Mouse (Mus musculus) G1E (cell line): Measurements from ENCODE around the gene Skap1. TPM values are rescaled to one million over a fixed set of nuclear protein-coding genes. Genes with fewer than 3 reads are reported as not detected.

Experiments used
- ATAC-seq: 2 replicates; pipeline ENCODE4 v1.8.0; 2016; ENCODE audit warnings: mild to moderate bottlenecking; ENCODE audit not compliant: insufficient number of reproducible peaks, poor library complexity, low FRiP score, severe bottlenecking; ENCODE audit errors: extremely low read depth
- DNase-seq: peaks from one replicate; pipeline ENCODE4 v3.0.0; 2012; ENCODE audit warnings: low spot score
- H3K27me3 ChIP-seq: 2 replicates; pipeline ENCODE4 v1.6.1; 2012; ENCODE audit warnings: mild to moderate bottlenecking, low read length, inconsistent platforms; ENCODE audit not compliant: insufficient read depth
- H3K36me3 ChIP-seq: replicated peaks from 2 replicates; pipeline ENCODE3; 2012; ENCODE audit warnings: mild to moderate bottlenecking, inconsistent platforms
- H3K4me1 ChIP-seq: 2 replicates; pipeline ENCODE4 v1.6.1; 2012; ENCODE audit warnings: low read depth, low read length, inconsistent platforms, mixed read lengths; ENCODE audit not compliant: insufficient read depth
- H3K4me3 ChIP-seq: 2 replicates; pipeline ENCODE4 v1.5.1; 2012; ENCODE audit warnings: low read depth, mild to moderate bottlenecking, inconsistent platforms, low read length, moderate library complexity, mixed read lengths
- H3K9me3 ChIP-seq: replicated peaks from 2 replicates; pipeline ENCODE4 v1.6.1; 2012; ENCODE audit warnings: inconsistent platforms
- CTCF ChIP-seq: IDR thresholded peaks from 2 replicates; pipeline ENCODE4 v1.5.1; 2012; ENCODE audit warnings: low read depth, low read length, inconsistent platforms, mixed read lengths
- GATA1 ChIP-seq: IDR thresholded peaks from 2 replicates; pipeline ENCODE4 v1.6.1; 2012; ENCODE audit warnings: borderline replicate concordance, low read length, inconsistent platforms, mixed read lengths
- GATA2 ChIP-seq: IDR thresholded peaks from 2 replicates; pipeline ENCODE4 v1.6.1; 2012; ENCODE audit warnings: low read depth, low read length, inconsistent platforms, borderline replicate concordance
- POLR2AphosphoS5 ChIP-seq: IDR thresholded peaks from 2 replicates; pipeline ENCODE4 v1.6.1; 2012; ENCODE audit warnings: low read depth, low read length, inconsistent platforms; ENCODE audit not compliant: insufficient replicate concordance
- TAL1 ChIP-seq: conservative IDR thresholded peaks from 2 replicates; pipeline ENCODE4 v1.6.1; 2012; ENCODE audit warnings: low read depth, low read length, inconsistent platforms, mixed read lengths
- polyA plus RNA-seq: library from polyadenylated mRNA; stranded (reverse); fragments of >175 nt; gene quantifications from 2 replicates; pipeline ENCODE4 v1.2.3, GENCODE M21; 2012
- total RNA-seq, 2 experiments: library from RNA; stranded (forward) in 1 of 2; stranded (reverse) in 1 of 2; fragments of 200-1000 nt in 1 of 2; fragments of >200 nt in 1 of 2; fragmentation: Nextera tagmentation in 1 of 2; gene quantifications; 2 replicates each; pipeline ENCODE4 v1.2.3; 2014 to 2017

The Skap1 gene
- total and polyA plus RNA-seq, 3 experiments = 0.55 TPM; not detected in 2

- no peak for DNase-seq
- Histone ChIP-seq H3K4me3 (no peak overlapping the region), H3K4me1 (peaks cover 5% of the 10 kb centered on the region; the same call in 1 of the 2 replicates), H3K36me3 (no peaks in the 10 kb centered on the region), H3K9me3 (no peaks in the 10 kb centered on the region), H3K27me3 (peaks cover 27% of the 10 kb centered on the region)
- no peak for ATAC-seq
- no peak for TF ChIP-seq GATA1
- TF ChIP-seq CTCF = no peak
- no peak for TF ChIP-seq GATA2
- no peak for TF ChIP-seq TAL1
- no peak for TF ChIP-seq POLR2AphosphoS5
These were observed 38.6 kb downstream of the Skap1 start for GRCm38 (mm10) chr11:96502948-96503347.

GRCm38 (mm10) chr11:96504509-96505119, 40.2 kb downstream of the Skap1 start:
- DNase-seq (no peak), ATAC-seq (no peak)
- Histone ChIP-seq H3K36me3 (no peaks in the 10 kb centered on the region), H3K4me3 (no peak overlapping the region), H3K4me1 (peaks cover 5% of the 10 kb centered on the region; the same call in 1 of the 2 replicates), H3K27me3 (peaks cover 23% of the 10 kb centered on the region), H3K9me3 (no peaks in the 10 kb centered on the region)
- TF ChIP-seq GATA2 = no peak
- no peak for TF ChIP-seq POLR2AphosphoS5
- no peak for TF ChIP-seq GATA1
- TF ChIP-seq CTCF = no peak
- TF ChIP-seq TAL1 = no peak

DNA sequence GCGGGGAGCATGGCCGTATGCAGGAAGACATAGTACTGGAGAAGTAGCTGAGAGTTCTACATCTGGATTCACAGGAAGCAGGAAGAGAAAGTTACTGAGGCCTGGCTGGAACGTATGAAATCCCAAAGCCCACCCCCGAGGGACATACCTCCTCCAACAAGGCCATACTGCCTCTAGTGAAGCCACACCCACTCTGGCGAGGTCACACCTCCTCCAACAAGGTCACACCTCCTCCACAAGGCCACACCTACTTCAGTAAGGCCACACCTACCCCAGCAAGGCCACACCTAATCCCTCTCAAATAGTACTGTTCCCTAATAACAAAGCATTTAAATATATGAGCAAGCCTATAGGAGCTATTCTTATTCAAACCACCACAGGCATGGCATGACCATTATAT, 41.4 kb downstream of the Skap1 start:
- TF ChIP-seq CTCF = no peak
- Histone ChIP-seq H3K36me3 (no peaks in the 10 kb centered on the region), H3K9me3 (no peaks in the 10 kb centered on the region), H3K4me3 (no peak overlapping the region), H3K27me3 (peaks cover 17% of the 10 kb centered on the region), H3K4me1 (peaks cover 5% of the 10 kb centered on the region; the same call in 1 of the 2 replicates)
- no peak for DNase-seq
- ATAC-seq = no peak

DNA sequence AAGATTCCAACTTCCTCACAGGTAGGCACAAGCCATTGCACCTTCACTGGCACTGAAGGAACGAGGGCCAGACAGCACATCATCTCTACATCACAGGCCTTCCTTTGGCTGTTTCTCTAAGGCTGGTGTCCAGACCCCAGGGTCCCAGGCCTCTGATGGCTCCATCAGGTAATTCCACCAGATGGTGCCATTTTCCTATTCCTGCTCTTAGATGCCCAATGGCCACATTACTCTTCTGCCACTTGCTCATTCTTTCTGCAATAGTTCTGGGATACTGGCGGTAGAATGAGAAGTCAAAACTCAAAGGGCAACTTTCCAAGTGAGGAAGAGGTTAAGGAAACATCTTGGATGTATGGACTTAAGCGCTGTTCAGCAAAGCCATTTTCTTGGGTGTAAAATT, 50.8 kb downstream of the Skap1 start:
- H3K27me3 ChIP-seq = peaks cover 20% of the 10 kb centered on the region
- no peak for ATAC-seq
- TF ChIP-seq POLR2AphosphoS5 = no peak
- TF ChIP-seq GATA1 = no peak
- no peak for TF ChIP-seq TAL1
- TF ChIP-seq CTCF = no peak
- no peak for TF ChIP-seq GATA2
- H3K36me3 ChIP-seq = no peaks in the 10 kb centered on the region
- no peak for DNase-seq
- H3K4me1 ChIP-seq = peaks cover 4% of the 10 kb centered on the region; the same call in 1 of the 2 replicates
- no peaks in the 10 kb centered on the region for H3K9me3 ChIP-seq
- no peak overlapping the region for H3K4me3 ChIP-seq

DNA sequence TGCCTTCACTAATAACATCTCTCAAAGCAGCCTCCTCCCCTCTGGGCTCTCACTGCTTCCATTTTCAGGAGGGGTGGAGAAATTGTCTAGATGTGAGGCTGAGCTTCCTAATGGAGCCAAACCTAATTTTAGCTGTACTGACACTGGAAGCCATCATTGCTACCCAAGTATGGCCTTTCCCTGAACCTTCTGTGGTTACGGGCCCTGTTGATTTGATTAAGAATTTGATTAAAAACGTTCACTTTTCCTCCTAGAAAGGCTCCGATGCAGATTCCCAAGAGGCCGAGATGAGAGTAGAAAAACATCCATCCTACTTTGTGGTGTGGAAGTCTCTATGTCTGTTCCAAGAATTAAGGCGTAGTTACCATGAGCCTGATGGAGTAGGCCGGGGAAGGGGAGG, 60.1 kb downstream of the Skap1 start:
- H3K4me3 ChIP-seq = no peak overlapping the region
- H3K27me3 ChIP-seq = no peaks in the 10 kb centered on the region
- H3K9me3 ChIP-seq = no peaks in the 10 kb centered on the region
- DNase-seq (no peak), ATAC-seq (no peak)
- no peaks in the 10 kb centered on the region for H3K36me3 ChIP-seq
- no peak for TF ChIP-seq CTCF
- no peak for TF ChIP-seq GATA2
- TF ChIP-seq TAL1 = no peak
- no peak for TF ChIP-seq GATA1
- TF ChIP-seq POLR2AphosphoS5 = no peak
- H3K4me1 ChIP-seq = no peaks in the 10 kb centered on the region

- no peak overlapping the region for H3K4me3 ChIP-seq
- no peaks in the 10 kb centered on the region for H3K27me3 ChIP-seq
- no peaks in the 10 kb centered on the region for H3K36me3 ChIP-seq
- TF ChIP-seq GATA2 (no peak), GATA1 (no peak), POLR2AphosphoS5 (no peak), TAL1 (no peak), CTCF (no peak)
- DNase-seq (no peak), ATAC-seq (no peak)
- H3K4me1 ChIP-seq = no peaks in the 10 kb centered on the region
- H3K9me3 ChIP-seq = no peaks in the 10 kb centered on the region
These were observed 61.8 kb downstream of the Skap1 start for GRCm38 (mm10) chr11:96526137-96526621.

- H3K36me3 ChIP-seq = no peaks in the 10 kb centered on the region
- no peaks in the 10 kb centered on the region for H3K4me1 ChIP-seq
- DNase-seq (no peak), ATAC-seq (no peak)
- no peak for TF ChIP-seq GATA1
- no peak for TF ChIP-seq TAL1
- TF ChIP-seq GATA2 = no peak
- no peak for TF ChIP-seq POLR2AphosphoS5
- TF ChIP-seq CTCF = no peak
- no peak overlapping the region for H3K4me3 ChIP-seq
- H3K9me3 ChIP-seq = no peaks in the 10 kb centered on the region
- no peaks in the 10 kb centered on the region for H3K27me3 ChIP-seq
These were observed 67.5 kb downstream of the Skap1 start for GRCm38 (mm10) chr11:96531757-96532433.
